Mouse (Mus musculus) 3T3-L1 (cell line): ENCODE results near the gene Shroom3.
A peak's percentile ranks its signal among the peaks of the same experiment; 100 is the strongest.

Experiments used
- DNase-seq: peaks from one replicate; pipeline ENCODE4 v3.0.0-alpha.2; 2015; ENCODE audit warnings: low read depth, low spot score

The Shroom3 gene

DNA sequence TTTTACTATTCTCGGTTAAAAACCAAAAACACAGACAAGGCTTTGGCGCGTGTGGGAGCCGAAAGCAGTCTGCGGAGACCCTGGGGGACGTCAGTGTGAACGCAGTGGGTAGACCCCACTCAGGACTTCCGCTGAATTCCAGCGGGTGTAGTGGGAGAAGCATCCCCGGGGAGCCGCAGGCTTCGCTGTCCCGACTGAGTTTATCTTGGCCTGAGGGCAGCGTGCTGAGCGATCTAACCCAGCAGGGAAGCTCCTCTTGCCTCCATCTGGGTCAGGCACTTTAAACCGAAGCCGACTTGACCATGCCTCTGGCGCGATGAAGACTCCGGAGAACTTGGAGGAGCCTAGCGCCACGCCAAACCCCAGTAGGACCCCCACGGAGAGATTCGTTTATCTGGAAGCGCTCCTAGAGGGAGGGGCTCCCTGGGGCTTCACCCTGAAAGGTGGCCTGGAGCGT, at the start of gene Shroom3:
Gene Shroom3 (plus strand): TSS at position 85 of the 457 bp plus-strand sequence.
- no peak for DNase-seq

DNA sequence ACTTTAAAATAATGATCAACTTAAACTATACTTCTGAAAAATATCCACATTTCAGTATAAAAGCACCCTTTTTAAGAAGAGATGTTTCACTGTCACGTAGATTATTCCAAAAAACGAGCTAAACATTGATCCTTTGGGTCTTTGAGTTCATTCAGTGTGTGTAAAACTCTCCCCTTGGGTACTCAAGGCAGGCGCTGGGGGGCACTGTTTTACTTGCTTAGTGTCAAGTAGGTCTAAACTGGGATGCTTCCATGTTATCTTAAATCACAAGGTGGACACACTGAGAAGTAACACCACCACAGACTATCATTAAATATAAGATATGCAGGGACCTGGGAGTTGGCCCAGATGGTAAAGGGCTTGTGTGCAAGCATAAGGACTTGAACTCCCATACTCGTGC, 49.7 kb upstream of the Shroom3 start:
- DNase-seq: no peak

DNA sequence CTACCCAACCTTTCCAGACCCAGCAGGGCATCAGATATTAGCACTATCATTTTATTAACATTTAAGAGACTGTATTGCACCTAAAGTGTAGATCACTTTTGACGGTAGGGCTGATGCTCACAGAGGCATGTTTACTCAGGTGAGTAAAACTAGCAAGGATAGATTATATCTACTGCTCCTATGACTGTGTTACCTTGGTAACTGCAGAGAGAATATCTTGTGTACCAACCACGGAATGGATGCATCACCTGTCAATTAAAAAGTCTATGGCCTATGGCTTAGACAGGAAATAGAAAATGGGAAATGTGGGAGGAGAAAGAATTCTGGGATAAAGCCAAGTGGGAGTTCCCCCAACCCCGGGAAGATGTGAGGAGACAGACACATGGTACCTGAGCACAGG, 48.3 kb upstream of the Shroom3 start:
- DNase-seq: no peak

DNA sequence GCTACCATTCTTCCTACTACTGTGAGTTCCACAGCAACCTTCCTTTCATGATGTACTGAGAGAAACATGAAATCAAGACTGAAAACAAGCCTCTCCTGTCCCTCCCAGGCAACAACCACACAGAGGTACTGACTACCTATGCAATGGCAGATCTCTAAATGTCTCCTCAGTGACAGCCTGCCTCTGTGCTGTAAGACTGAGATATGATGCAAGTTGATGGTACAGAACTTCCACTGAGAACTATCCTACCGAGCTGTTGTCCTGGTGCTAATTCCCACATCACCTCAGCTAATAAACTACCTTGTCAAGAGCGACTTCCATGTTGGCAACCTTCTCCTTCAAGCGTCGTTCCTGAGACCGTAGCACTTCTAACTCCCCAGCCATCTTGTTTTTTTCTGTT, 47.3 kb upstream of the Shroom3 start:
- DNase-seq: no peak

DNA sequence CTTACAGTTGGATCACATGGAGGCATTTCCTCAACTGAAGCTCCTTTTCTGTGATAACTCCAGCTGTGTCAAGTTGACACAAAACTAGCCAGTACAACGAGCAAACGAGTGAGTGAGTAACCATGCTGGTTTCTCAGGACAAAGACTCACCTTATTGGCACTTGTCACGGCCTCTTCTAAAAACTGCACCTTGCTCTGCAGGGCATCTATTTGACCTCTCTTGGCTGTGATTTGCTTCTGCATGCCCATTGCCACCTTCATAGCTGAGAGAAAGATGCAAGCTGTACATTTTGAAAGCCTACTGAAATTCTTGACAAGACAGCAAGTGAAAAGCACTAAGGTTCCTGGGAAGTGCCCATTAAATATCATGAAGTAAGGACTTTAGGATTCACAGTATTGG, 42.4 kb upstream of the Shroom3 start:
- DNase-seq: no peak

DNA sequence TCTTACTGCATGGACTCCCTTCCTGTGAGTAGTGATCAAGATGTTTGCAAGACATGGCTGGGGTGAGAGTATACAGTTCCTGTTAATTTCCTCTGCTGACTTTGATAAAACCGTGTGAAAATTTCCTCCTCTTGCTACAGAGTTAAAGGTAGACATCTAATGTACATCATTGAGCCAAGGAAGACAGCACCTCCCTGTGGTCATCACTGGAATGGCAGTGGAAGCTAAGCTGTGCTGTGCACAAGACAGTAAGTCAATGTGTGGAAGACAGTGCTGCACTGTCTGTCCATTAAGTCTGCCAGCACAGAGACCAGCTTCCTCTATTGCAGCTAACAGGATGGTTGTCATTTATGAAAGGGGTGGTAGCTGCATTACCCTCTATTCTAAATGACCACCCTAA, 27.0 kb upstream of the Shroom3 start:
- DNase-seq: peak; percentile 59

DNA sequence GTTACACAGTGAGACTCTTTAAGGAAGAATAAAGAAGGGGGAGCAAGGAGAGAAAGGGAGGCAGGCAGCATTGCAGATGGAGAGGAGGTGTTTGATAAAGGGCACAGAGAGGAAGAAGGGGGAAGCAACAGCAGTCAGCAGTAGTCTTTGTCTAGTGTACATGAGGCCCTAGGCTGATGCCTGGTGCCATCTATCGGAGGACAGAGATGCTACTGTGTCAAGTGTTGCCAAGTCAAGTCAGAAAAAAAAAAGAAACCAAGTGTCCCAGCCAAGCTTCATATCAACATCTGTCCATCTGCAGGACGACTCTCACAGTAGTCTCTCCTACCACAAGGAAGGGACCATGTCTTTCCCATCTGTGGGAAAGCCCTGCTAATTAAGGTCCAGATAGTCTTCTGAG, 18.9 kb upstream of the Shroom3 start:
- peak; percentile 20 for DNase-seq

DNA sequence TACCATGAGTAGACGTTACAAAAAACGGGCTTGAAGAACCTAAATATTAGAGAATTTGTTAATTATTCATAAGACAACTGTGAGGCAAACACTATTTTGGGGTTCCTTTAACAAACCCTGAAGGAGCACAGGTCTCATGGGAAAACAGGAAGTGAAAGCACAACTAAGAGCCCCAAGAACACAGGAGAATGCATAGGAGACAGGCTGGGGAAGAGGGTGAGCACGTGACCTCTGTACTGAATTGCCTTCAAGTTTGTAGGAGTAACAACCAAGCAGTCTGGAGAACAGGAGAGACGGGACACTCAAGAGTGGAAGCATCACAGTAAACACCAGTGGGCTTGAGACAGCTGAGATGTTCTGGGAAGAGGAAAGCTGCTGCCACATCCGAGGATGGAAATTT, 16.4 kb upstream of the Shroom3 start:
- DNase-seq: no peak

DNA sequence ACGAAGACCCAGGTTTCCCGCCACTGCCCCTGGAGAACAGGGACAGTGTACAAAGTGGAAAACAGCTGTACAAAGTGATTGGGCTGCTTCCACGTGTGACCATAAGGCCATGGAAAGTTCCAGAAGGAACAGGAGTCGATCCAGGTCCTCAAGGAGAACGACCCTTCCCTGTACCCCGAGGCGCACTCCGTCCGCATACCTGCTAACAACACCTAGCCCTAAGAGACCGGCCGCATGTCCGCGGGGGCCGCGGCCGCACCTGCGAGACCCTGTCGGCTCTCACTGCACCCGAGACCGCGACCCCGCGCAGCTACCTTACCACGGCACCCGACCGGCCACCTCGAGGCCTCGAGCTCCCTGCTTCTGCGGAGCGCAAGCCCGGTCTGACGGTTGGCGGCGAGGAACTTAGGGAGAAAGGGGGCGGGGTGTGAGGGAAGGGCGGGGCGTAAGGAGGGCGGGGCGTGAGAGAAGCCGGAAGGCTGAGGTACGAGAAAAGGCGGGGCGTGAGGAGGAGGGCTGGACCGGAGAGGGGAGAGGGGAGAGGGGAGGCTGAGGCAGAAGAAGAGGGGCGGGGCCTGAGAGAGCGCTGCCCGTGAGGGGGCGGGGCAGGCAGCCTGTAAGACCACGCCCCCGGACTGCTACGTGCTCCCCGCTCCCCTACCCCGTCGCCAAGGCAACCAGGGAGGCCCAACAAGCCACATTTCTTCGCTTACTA, 8.2 kb upstream of the Shroom3 start, which contains the start of gene Ccdc158:
Gene Ccdc158 (minus strand): TSS at position 413 of the 715 bp plus-strand sequence.
- no peak for DNase-seq

DNA sequence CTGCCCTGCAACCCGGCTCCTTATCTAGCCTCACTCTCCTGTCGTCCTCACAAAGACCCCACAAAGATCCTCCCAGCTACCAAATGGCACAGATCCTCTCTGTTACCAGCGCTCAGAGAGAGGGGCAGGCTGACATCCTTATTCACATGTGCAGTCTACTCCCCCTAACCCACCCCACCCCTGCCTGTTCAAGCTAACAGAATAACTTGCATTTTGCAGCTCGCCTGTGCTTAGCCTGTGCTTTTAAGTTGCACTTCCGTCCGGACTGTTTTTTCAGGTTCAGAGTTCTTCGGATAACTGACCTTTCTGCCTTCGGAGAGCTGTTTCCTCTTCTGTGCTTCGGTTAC, 7.7 kb upstream of the Shroom3 start:
- no peak for DNase-seq

DNA sequence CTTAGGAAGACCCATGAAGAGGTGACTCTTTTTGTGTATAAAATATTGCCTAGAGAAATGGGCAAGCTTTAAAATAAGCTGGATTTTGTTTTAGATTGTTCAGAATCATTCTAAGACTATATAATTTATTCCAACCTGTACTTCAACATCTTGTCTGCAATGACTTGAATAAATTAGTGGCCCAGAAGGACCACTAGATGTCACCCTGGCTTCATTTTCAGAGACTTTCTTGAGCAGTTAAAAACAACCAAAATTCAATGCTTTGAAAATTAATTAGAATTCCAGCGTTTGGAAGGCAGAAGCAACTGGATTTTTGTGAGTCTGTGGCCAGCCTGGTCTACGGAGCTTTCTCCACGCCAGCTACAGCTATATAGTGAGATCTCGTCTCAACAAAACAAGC, 3.8 kb upstream of the Shroom3 start:
- peak; percentile 70 for DNase-seq

DNA sequence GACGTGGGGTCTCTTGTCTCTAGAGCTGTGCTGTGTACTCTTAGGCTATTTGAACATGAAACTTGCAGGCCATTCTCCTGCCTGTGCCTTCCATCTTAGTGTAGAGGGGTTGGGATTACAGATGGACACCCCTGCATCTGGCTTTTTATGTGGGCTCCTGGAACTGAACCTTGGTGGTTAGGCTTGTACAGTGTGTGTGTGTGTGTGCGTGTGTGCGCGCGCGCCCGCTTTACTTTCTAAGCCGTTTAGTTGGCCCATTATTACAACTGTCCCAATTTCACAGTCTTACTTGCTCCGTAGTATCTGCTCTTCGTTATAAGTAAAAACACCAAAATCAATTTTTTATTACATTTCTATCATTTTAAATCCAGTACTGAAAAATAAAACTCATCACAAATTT, 1.4 kb upstream of the Shroom3 start:
- DNase-seq: no peak

DNA sequence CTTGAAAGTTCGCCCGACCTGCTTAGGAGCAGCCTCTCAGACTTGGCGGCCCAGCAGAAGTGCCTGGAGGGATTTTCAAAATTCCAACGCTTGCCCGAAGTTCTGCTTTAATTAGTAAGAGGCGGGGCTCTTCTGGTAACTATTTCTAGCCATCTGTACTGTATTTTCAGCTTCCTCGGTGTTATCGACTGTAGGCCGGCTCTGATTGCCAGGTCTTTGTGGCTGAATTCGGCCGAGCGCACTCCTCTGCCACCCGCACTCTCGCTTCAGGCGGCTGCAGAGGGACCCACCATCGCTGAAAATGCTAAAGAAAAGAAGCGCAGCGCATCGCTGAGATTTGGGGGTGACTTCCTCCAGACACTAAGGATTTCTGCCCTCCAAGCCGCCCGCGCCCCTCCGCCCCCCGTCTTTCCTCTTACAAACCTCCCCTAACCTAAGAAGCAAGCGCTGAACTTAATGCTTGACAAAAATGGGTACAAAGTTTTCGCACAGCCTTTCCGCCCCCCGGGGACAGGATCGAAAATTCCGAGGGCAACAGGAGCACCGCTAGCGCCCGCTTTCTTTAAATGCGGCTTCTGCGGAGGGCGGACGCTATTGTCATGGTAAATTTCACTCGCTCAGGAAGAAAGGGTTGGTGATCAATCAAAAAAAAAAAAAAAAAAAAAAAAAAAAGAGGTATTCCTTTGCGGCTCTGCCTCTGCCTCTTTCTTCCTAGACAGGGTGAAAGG, 450 bp upstream of the Shroom3 start:
- DNase-seq: no peak

DNA sequence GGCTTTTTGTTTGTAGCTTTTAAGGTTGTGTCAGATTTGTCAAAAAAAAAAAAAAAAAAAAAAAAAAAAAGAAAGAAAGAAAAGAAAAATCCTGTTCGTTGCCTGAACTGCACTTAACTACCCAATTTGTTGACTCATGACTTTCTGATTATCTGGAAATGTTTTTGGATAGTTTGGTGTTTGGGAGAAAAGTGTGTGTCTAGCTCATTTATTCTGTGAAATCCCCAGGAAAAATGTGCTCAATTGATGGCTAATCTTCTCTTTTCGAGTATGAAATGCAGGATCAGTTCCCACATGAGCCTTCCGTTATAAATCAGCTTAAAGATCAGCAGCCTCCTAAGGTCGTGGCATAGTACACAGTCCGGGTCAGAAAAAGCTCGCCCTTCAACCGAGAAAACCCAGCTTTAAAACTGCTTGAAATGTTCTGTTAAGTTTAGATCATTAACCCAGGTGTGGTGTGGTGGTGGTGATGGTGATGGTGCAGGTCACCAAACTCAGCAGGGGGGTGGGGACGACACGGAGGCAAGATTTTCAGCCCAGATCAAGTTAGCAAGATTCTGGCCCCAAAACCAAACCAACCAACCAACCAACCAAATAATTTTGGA, 738 bp downstream of the Shroom3 start:
- DNase-seq: no peak

DNA sequence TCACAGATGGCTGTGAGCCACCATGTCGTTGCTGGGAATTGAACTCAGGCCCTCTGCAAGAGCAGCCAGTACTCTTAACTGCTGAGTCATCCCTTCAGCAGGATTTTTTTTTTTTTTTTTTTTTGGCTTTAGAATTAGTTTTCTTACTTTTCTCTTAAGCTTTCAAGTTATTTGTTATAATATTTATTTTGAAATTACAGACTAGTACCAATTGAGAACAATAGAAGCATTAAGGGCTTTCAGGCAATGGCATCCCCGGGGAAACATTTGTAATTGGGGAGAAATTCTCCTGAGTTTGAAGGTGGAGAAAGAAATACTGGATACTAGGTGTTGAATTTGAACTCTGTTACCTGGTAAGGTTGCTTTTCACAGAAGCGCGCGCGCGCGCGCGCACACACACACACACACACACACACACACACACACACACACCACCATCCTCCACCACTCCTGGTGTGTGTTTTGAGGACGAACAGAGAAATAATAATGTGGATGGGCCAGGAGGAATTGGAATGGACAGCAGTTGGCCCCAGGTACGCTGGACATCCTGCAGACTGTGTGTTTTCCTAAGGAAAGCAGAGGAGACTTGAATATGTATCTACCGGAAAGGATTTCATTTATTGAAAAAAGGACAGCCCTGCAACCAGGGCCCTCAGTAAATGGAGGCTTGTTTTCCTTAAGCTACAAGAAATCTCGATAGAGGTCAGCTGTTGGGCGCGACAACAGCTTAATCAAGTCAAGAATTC, 1.7 kb downstream of the Shroom3 start:
- no peak for DNase-seq

DNA sequence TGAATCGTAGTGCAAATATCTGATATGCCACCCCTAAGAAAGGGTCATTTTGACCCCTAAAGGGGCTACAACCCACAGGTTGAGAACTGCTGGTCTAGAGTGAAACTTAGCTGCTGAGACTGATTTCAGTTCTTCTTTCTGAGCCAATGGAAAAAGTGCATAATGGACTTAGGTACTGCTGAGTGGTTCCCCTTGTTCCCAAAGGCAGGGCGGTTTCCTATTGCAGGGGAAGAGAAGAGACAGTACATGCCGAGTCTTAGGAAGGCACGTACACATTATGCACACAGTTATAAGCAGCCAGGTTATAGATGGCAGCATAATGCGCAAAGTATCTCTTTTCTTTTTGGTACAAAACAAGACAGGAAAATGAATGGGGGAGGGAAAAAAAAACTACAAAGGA, 4.9 kb downstream of the Shroom3 start:
- DNase-seq: no peak

DNA sequence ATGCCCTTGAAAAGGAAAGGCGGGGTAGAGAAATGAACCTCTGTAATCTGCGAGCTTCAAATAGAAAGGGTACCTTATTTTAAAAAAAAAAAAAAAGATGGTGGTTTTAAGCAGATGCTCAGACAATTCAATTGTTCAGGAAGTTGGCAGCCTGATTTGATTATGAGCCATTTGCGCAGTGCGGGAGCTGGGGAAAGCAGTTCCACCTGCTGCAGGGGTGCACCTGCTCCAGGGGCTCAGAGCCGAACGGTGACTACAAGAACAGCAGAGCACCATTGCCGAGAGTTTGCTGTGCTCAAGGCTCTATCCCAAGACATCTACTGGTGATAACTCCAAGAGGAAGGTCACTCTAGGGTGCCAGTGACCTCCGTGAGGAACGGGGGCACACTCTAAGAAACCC, 5.3 kb downstream of the Shroom3 start:
- DNase-seq: no peak

DNA sequence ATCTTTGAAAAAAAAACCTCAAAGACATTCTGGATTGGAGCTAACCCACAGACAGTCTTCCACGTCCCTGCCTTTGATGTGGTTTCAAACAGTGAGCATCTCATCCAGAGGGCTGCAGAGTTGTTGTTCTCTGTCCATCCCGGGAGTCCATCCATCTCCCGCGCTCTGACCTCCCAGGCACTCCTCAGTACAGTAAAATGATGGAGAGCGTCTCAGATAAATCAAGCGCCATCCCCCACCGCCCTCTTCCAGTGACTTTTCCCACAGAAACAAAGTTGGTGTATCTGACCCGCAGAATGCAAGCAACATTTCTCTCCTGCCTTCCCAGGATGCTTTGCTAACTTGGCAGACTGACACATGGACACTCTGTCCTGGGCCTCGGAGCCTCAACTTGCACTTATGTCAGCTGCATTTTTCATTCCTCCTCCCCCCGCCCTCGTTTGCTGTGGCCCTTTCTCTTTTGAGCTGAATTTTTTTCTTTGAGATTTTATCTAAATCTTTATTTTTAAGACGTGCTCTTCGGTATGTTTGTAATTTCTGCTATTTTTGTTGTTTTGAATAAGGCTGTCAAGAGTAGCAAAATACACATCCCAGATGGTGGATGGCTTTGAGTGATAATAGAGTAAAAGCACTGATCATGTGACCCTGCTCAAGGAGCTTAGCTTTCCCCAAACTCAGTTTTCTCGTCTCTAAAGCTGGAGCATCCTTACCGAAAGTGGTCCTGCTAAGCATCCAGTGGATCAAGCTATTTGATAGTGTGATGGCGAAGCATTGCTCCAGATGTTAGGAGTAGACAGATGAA, 9.2 kb downstream of the Shroom3 start:
- no peak for DNase-seq

DNA sequence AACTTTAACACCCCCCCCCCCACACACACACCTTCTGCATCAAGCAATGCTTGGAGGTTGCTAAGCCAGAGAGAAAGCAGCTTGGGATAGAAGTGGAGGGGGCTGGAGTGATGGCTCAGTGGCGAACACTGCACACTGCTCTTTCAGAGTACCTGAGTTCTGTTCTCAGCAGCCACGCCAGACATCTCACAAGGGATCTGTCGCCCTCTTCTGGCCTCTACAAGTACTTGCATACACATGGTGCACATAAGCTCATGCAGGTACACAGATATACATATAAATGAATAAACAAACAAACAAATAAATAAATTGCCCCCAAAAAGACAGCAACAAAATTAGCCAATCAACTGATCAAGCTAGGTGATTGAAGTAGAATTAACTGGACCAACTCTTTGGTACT, 10.5 kb downstream of the Shroom3 start:
- DNase-seq: no peak

DNA sequence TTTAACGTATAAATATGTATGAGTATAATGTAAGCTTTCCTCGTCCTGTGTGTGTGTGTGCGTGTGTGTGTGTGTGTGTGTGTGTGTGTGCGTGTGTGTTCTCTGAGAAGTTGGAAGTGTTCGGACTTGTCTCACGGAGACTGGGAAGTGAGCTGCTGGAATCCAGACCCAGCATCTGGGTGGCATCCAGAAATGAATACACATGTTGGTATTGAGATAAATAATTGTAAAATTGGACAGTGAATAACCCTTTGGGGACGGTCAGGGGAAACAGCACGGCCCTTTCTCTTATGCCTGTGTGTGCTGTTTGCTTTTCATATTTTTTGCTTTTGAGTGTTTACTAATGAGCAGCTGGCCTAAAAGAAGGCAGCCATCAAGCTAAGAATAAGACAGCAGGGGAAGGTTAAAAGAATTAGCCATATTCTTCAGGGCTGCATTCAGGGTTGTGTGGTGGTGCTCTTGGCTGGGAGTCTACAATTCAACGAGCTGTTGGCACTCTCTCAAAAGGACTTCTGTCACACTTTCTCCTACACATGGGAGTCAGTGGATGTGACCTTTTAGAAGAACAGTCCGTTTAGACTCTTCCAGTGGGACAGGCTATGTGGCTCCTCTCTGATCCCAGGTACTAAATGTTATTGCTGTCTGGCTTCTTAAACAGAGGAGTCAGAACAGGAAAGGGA, 11.2 kb downstream of the Shroom3 start:
- no peak for DNase-seq
